Mouse (Mus musculus): ENCODE measurements at regions not wholly inside any gene's neighbourhood (a gene's known extent, or its start where the extent isn't known, plus 50 kb on each side); places are given as distances from the start of the nearest gene placed in this dataset.

DNA sequence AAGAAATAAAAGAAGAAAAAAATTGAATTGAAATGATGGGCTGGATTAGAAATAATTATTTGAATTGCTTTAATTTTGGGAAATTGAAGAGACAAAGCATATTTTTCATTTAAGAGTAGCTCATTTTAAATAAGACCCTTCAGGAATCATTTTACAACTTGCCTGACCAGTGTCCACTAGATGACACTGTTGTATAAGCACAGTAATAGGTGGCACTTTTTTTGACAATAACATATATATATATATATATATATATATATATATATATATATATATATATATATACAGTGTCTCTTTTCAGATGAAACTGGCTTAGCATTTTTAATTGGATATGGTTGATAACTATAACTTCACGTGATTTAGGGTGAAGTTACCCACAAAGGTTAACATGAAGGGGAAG lies 106.9 kb upstream of the Snx7 start:
- Histone ChIP-seq H3K27me3 (ENCODE audit: control insufficient read depth, insufficient read depth, low read length) (no peaks in the 10 kb centered on the region), H3K36me3 (replicated peaks; ENCODE audit: control insufficient read depth, insufficient read depth, low read depth) (no peaks in the 10 kb centered on the region), H3K4me2 (ENCODE audit: low read depth) (no peak overlapping the region), H3K9ac (replicated peaks) (no peak overlapping the region), H3K4me1 (replicated peaks; ENCODE audit: control insufficient read depth in 2 of 2, insufficient read depth in 2 of 2, low read length in 1 of 2) (no peaks in the 10 kb centered on the region), H3K9me3 (ENCODE audit: control insufficient read depth, low read length) (no peaks in the 10 kb centered on the region), H3K27ac (no peak overlapping the region), H3K4me3 (ENCODE audit: insufficient read depth in 1 of 2, low read depth in 2 of 2, low read length in 2 of 2) (no peak overlapping the region)
- 36% methylated on average over 1 of the region's 1 CpGs for WGBS (ENCODE audit: insufficient replicate concordance)
- no peak for TF ChIP-seq EP300 (IDR thresholded peaks at IDR 0.05; ENCODE audit: low read depth)
- no peak for TF ChIP-seq CTCF (IDR thresholded peaks at IDR 0.05; ENCODE audit: low read depth)
- ATAC-seq (ENCODE audit: insufficient read depth) (no peak), DNase-seq (ENCODE audit: low read depth in 3 of 3, low spot score in 3 of 3) (no peak)

DNA sequence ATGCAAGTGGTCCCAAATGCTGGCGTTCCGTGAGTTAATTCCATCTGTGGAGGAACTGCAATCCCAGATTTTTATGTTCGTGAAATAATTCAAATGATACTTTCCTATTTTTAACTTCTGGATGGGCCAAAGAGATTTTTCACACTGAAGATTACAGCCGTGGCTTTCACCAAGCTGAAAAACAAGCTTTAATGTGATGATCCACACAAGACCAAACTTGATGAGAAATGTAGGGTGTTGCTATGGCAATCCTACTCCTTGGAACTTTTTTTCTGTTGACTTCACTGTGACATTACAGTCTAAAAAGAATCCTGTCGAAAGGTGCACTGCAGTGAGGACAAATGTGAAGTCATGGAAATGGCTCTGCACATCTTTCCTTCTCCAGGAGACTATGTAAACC lies 100.1 kb upstream of the Snx7 start:
- ATAC-seq (ENCODE audit: insufficient read depth) (no peak), DNase-seq (ENCODE audit: low read depth in 3 of 3, low spot score in 3 of 3) (no peak)
- H3K9me3 ChIP-seq (ENCODE audit: control insufficient read depth, low read length), result no peaks in the 10 kb centered on the region
- WGBS (ENCODE audit: insufficient replicate concordance), result 59% methylated on average over 5 of the region's 5 CpGs
- no peak for TF ChIP-seq EP300 (IDR thresholded peaks at IDR 0.05; ENCODE audit: low read depth)
- no peak for TF ChIP-seq CTCF (IDR thresholded peaks at IDR 0.05; ENCODE audit: low read depth)
- no peaks in the 10 kb centered on the region for H3K27me3 ChIP-seq (ENCODE audit: control insufficient read depth, insufficient read depth, low read length)
- no peak overlapping the region for H3K9ac ChIP-seq (replicated peaks)
- no peak overlapping the region for H3K4me3 ChIP-seq (ENCODE audit: insufficient read depth in 1 of 2, low read depth in 2 of 2, low read length in 2 of 2)
- no peak overlapping the region for H3K4me2 ChIP-seq (ENCODE audit: low read depth)
- H3K27ac ChIP-seq, result no peak overlapping the region
- H3K4me1 ChIP-seq (replicated peaks; ENCODE audit: control insufficient read depth in 2 of 2, insufficient read depth in 2 of 2, low read length in 1 of 2), result no peaks in the 10 kb centered on the region
- H3K36me3 ChIP-seq (replicated peaks; ENCODE audit: control insufficient read depth, insufficient read depth, low read depth), result no peaks in the 10 kb centered on the region

- Histone ChIP-seq H3K4me3 (ENCODE audit: insufficient read depth in 1 of 2, low read depth in 2 of 2, low read length in 2 of 2) (no peak overlapping the region), H3K9me3 (ENCODE audit: control insufficient read depth, low read length) (no peaks in the 10 kb centered on the region), H3K27ac (no peak overlapping the region), H3K27me3 (ENCODE audit: control insufficient read depth, insufficient read depth, low read length) (no peaks in the 10 kb centered on the region), H3K4me1 (replicated peaks; ENCODE audit: control insufficient read depth in 2 of 2, insufficient read depth in 2 of 2, low read length in 1 of 2) (no peaks in the 10 kb centered on the region), H3K36me3 (replicated peaks; ENCODE audit: control insufficient read depth, insufficient read depth, low read depth) (no peaks in the 10 kb centered on the region), H3K9ac (replicated peaks) (no peak overlapping the region), H3K4me2 (ENCODE audit: low read depth) (no peak overlapping the region)
- no peak for ATAC-seq (ENCODE audit: insufficient read depth)
- no peak for TF ChIP-seq CTCF (IDR thresholded peaks at IDR 0.05; ENCODE audit: low read depth)
- TF ChIP-seq EP300 (IDR thresholded peaks at IDR 0.05; ENCODE audit: low read depth), result no peak
- no peak for DNase-seq (ENCODE audit: low read depth in 3 of 3, low spot score in 3 of 3)
These were observed 69.7 kb upstream of the Snx7 start for GRCm38 (mm10) chr3:117938426-117938825.

- TF ChIP-seq EP300 (IDR thresholded peaks at IDR 0.05; ENCODE audit: low read depth), result no peak
- TF ChIP-seq CTCF (IDR thresholded peaks at IDR 0.05; ENCODE audit: low read depth), result no peak
- Histone ChIP-seq H3K9ac (replicated peaks) (no peak overlapping the region), H3K27ac (no peak overlapping the region), H3K4me2 (ENCODE audit: low read depth) (no peak overlapping the region), H3K27me3 (ENCODE audit: control insufficient read depth, insufficient read depth, low read length) (no peaks in the 10 kb centered on the region), H3K4me1 (replicated peaks; ENCODE audit: control insufficient read depth in 2 of 2, insufficient read depth in 2 of 2, low read length in 1 of 2) (no peaks in the 10 kb centered on the region), H3K36me3 (replicated peaks; ENCODE audit: control insufficient read depth, insufficient read depth, low read depth) (no peaks in the 10 kb centered on the region), H3K9me3 (ENCODE audit: control insufficient read depth, low read length) (no peaks in the 10 kb centered on the region), H3K4me3 (ENCODE audit: insufficient read depth in 1 of 2, low read depth in 2 of 2, low read length in 2 of 2) (no peak overlapping the region)
- no peak for ATAC-seq (ENCODE audit: insufficient read depth)
- DNase-seq (ENCODE audit: low read depth in 3 of 3, low spot score in 3 of 3), result no peak
- WGBS (ENCODE audit: insufficient replicate concordance), result 68% methylated on average over 1 of the region's 1 CpGs
These were observed 58.8 kb upstream of the Snx7 start for GRCm38 (mm10) chr3:117927527-117927926.

Measured in liver, embryonic 14.5 days (tissue).